Mouse (Mus musculus): ENCODE results near the gene Gpc6. TPM values are rescaled to one million over a fixed set of nuclear protein-coding genes. Genes with fewer than 3 reads are reported as not detected.
A peak's percentile ranks its signal among the peaks of the same experiment; 100 is the strongest.

Gene Gpc6
- polyA plus RNA-seq, 1 experiment from 2014 or later: 42.5 TPM

- no peak overlapping the region for H3K4me3 ChIP-seq (ENCODE audit: low read depth, low read length)
- H3K27me3 ChIP-seq (replicated peaks; ENCODE audit: control insufficient read depth, insufficient read depth, low read length): no peaks in the 10 kb centered on the region
- no peak overlapping the region for H3K27ac ChIP-seq (replicated peaks; ENCODE audit: low read depth, low read length)
- 86% methylated on average over 3 of the region's 3 CpGs for WGBS
- peaks cover 16% of the 10 kb centered on the region for H3K4me1 ChIP-seq (ENCODE audit: control insufficient read depth, insufficient read depth, low read length)
- no peaks in the 10 kb centered on the region for H3K9me3 ChIP-seq (ENCODE audit: control insufficient read depth, low read length)
- DNase-seq (ENCODE audit: low spot score): no peak
- H3K4me2 ChIP-seq (ENCODE audit: low read depth, low read length): no peak overlapping the region
- peak; percentile 79; the same call in 1 of the 2 replicates for ATAC-seq (ENCODE audit: low read depth)
- H3K9ac ChIP-seq (ENCODE audit: low read depth, low read length): no peak overlapping the region
- H3K36me3 ChIP-seq (ENCODE audit: control insufficient read depth, insufficient read depth, low read length): no peaks in the 10 kb centered on the region
Measured at GRCm38 (mm10) chr14:117708817-117709216, 783.7 kb downstream of the Gpc6 start.

GRCm38 (mm10) chr14:117710463-117710911, 785.4 kb downstream of the Gpc6 start:
- Histone ChIP-seq H3K4me3 (ENCODE audit: low read depth, low read length) (no peak overlapping the region), H3K4me1 (ENCODE audit: control insufficient read depth, insufficient read depth, low read length) (peaks cover 20% of the 10 kb centered on the region), H3K9me3 (ENCODE audit: control insufficient read depth, low read length) (no peaks in the 10 kb centered on the region), H3K4me2 (ENCODE audit: low read depth, low read length) (no peak overlapping the region), H3K36me3 (ENCODE audit: control insufficient read depth, insufficient read depth, low read length) (no peaks in the 10 kb centered on the region), H3K27ac (replicated peaks; ENCODE audit: low read depth, low read length) (no peak overlapping the region), H3K27me3 (replicated peaks; ENCODE audit: control insufficient read depth, insufficient read depth, low read length) (no peaks in the 10 kb centered on the region), H3K9ac (ENCODE audit: low read depth, low read length) (no peak overlapping the region)
- DNase-seq (ENCODE audit: low spot score) (no peak), ATAC-seq (ENCODE audit: low read depth) (no peak)
- WGBS: 68% methylated on average over 10 of the region's 10 CpGs

- DNase-seq (ENCODE audit: low spot score) (no peak), ATAC-seq (ENCODE audit: low read depth) (no peak)
- no peaks in the 10 kb centered on the region for H3K36me3 ChIP-seq (ENCODE audit: control insufficient read depth, insufficient read depth, low read length)
- no peak overlapping the region for H3K27ac ChIP-seq (replicated peaks; ENCODE audit: low read depth, low read length)
- peaks cover 20% of the 10 kb centered on the region for H3K4me1 ChIP-seq (ENCODE audit: control insufficient read depth, insufficient read depth, low read length)
- no peaks in the 10 kb centered on the region for H3K9me3 ChIP-seq (ENCODE audit: control insufficient read depth, low read length)
- H3K9ac ChIP-seq (ENCODE audit: low read depth, low read length): no peak overlapping the region
- no peaks in the 10 kb centered on the region for H3K27me3 ChIP-seq (replicated peaks; ENCODE audit: control insufficient read depth, insufficient read depth, low read length)
- no peak overlapping the region for H3K4me2 ChIP-seq (ENCODE audit: low read depth, low read length)
- WGBS: 86% methylated on average over 7 of the region's 7 CpGs
- no peak overlapping the region for H3K4me3 ChIP-seq (ENCODE audit: low read depth, low read length)
Measured at GRCm38 (mm10) chr14:117712311-117712710, 787.2 kb downstream of the Gpc6 start.

DNA sequence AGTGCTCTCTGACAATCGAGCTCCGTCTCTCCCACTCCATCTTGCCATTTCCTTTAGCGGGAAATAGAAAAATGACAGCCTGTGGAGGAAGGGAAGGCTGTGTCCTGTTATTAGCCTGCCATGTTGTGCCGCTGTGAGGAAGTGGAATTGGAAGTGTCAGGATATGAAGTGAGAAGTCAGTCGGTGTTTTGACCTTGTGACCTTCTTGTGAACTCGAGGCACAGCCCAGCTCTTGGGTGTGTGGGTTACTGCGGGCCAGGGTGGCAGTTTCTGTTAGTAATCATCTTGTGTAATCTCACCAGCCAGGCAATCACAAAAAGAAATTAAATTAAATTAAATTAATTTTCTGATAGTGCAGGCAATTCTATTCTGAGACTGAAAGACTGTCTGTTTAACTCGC, 789.0 kb downstream of the Gpc6 start:
- 42% methylated on average over 8 of the region's 8 CpGs for WGBS

GRCm38 (mm10) chr14:117716305-117716704, 791.2 kb downstream of the Gpc6 start:
- Histone ChIP-seq H3K9ac (ENCODE audit: low read depth, low read length) (no peak overlapping the region), H3K9me3 (ENCODE audit: control insufficient read depth, low read length) (no peaks in the 10 kb centered on the region), H3K4me1 (ENCODE audit: control insufficient read depth, insufficient read depth, low read length) (peaks cover 16% of the 10 kb centered on the region), H3K27ac (replicated peaks; ENCODE audit: low read depth, low read length) (no peak overlapping the region), H3K36me3 (ENCODE audit: control insufficient read depth, insufficient read depth, low read length) (no peaks in the 10 kb centered on the region), H3K4me3 (ENCODE audit: low read depth, low read length) (no peak overlapping the region), H3K4me2 (ENCODE audit: low read depth, low read length) (no peak overlapping the region), H3K27me3 (replicated peaks; ENCODE audit: control insufficient read depth, insufficient read depth, low read length) (no peaks in the 10 kb centered on the region)
- 82% methylated on average over 3 of the region's 3 CpGs for WGBS
- ATAC-seq (ENCODE audit: low read depth) (no peak), DNase-seq (ENCODE audit: low spot score) (no peak)

More for the DNA sequence above, 789.0 kb downstream of the Gpc6 start:
- no peaks in the 10 kb centered on the region for H3K36me3 ChIP-seq (ENCODE audit: control insufficient read depth, insufficient read depth, low read length)
- H3K27ac ChIP-seq (replicated peaks; ENCODE audit: low read depth, low read length): no peak overlapping the region
- H3K27me3 ChIP-seq (replicated peaks; ENCODE audit: control insufficient read depth, insufficient read depth, low read length): no peaks in the 10 kb centered on the region
- ATAC-seq (ENCODE audit: low read depth) (no peak), DNase-seq (ENCODE audit: low spot score) (no peak)
- H3K4me1 ChIP-seq (ENCODE audit: control insufficient read depth, insufficient read depth, low read length): peaks cover 20% of the 10 kb centered on the region
- H3K4me2 ChIP-seq (ENCODE audit: low read depth, low read length): no peak overlapping the region
- no peak overlapping the region for H3K4me3 ChIP-seq (ENCODE audit: low read depth, low read length)
- no peaks in the 10 kb centered on the region for H3K9me3 ChIP-seq (ENCODE audit: control insufficient read depth, low read length)
- no peak overlapping the region for H3K9ac ChIP-seq (ENCODE audit: low read depth, low read length)

- DNase-seq (ENCODE audit: low spot score) (no peak), ATAC-seq (ENCODE audit: low read depth) (no peak)
- Histone ChIP-seq H3K27me3 (replicated peaks; ENCODE audit: control insufficient read depth, insufficient read depth, low read length) (no peaks in the 10 kb centered on the region), H3K4me1 (ENCODE audit: control insufficient read depth, insufficient read depth, low read length) (no peaks in the 10 kb centered on the region), H3K4me2 (ENCODE audit: low read depth, low read length) (no peak overlapping the region), H3K4me3 (ENCODE audit: low read depth, low read length) (no peak overlapping the region), H3K9ac (ENCODE audit: low read depth, low read length) (no peak overlapping the region), H3K9me3 (ENCODE audit: control insufficient read depth, low read length) (no peaks in the 10 kb centered on the region), H3K27ac (replicated peaks; ENCODE audit: low read depth, low read length) (no peak overlapping the region), H3K36me3 (ENCODE audit: control insufficient read depth, insufficient read depth, low read length) (no peaks in the 10 kb centered on the region)
- WGBS: 83% methylated on average over 2 of the region's 2 CpGs
Measured at GRCm38 (mm10) chr14:117728741-117729140, 803.6 kb downstream of the Gpc6 start.

- Histone ChIP-seq H3K4me2 (ENCODE audit: low read depth, low read length) (no peak overlapping the region), H3K4me1 (ENCODE audit: control insufficient read depth, insufficient read depth, low read length) (no peaks in the 10 kb centered on the region), H3K9me3 (ENCODE audit: control insufficient read depth, low read length) (no peaks in the 10 kb centered on the region), H3K27me3 (replicated peaks; ENCODE audit: control insufficient read depth, insufficient read depth, low read length) (no peaks in the 10 kb centered on the region), H3K4me3 (ENCODE audit: low read depth, low read length) (no peak overlapping the region), H3K27ac (replicated peaks; ENCODE audit: low read depth, low read length) (no peak overlapping the region), H3K9ac (ENCODE audit: low read depth, low read length) (no peak overlapping the region), H3K36me3 (ENCODE audit: control insufficient read depth, insufficient read depth, low read length) (no peaks in the 10 kb centered on the region)
- ATAC-seq (ENCODE audit: low read depth): no peak
- no peak for DNase-seq (ENCODE audit: low spot score)
- WGBS: 75% methylated on average over 7 of the region's 7 CpGs
Measured at GRCm38 (mm10) chr14:117755231-117755630, 830.1 kb downstream of the Gpc6 start.

DNA sequence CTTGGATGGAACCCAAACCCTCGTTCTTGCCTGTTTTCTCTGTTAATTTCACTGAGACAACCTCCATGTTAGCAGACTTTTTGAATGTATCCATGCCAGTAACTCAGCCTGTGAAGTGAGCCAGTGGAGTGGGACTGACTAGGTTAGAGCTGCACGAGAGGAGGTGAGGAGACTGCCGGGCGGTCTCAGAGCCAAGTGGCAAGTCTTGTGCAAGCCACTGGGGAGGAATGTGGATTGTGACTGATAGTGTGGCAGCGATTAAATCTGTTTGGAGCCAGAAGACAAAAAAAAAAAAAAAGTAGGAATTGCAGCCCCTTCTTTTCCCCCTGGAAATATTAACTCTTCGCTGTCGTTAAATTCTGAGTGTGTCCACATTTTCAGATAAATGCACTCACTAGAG, 831.4 kb downstream of the Gpc6 start:
- Histone ChIP-seq H3K36me3 (ENCODE audit: control insufficient read depth, insufficient read depth, low read length) (no peaks in the 10 kb centered on the region), H3K27me3 (replicated peaks; ENCODE audit: control insufficient read depth, insufficient read depth, low read length) (no peaks in the 10 kb centered on the region), H3K9ac (ENCODE audit: low read depth, low read length) (no peak overlapping the region), H3K9me3 (ENCODE audit: control insufficient read depth, low read length) (no peaks in the 10 kb centered on the region), H3K4me2 (ENCODE audit: low read depth, low read length) (no peak overlapping the region), H3K4me1 (ENCODE audit: control insufficient read depth, insufficient read depth, low read length) (no peaks in the 10 kb centered on the region), H3K4me3 (ENCODE audit: low read depth, low read length) (no peak overlapping the region), H3K27ac (replicated peaks; ENCODE audit: low read depth, low read length) (no peak overlapping the region)
- ATAC-seq (ENCODE audit: low read depth) (no peak), DNase-seq (ENCODE audit: low spot score) (no peak)
- WGBS: 68% methylated on average over 7 of the region's 7 CpGs

- Histone ChIP-seq H3K36me3 (ENCODE audit: control insufficient read depth, insufficient read depth, low read length) (no peaks in the 10 kb centered on the region), H3K9ac (ENCODE audit: low read depth, low read length) (no peak overlapping the region), H3K4me3 (ENCODE audit: low read depth, low read length) (no peak overlapping the region), H3K27me3 (replicated peaks; ENCODE audit: control insufficient read depth, insufficient read depth, low read length) (no peaks in the 10 kb centered on the region), H3K27ac (replicated peaks; ENCODE audit: low read depth, low read length) (no peak overlapping the region), H3K4me2 (ENCODE audit: low read depth, low read length) (no peak overlapping the region), H3K4me1 (ENCODE audit: control insufficient read depth, insufficient read depth, low read length) (no peaks in the 10 kb centered on the region; the same call in 1 of the 2 replicates), H3K9me3 (ENCODE audit: control insufficient read depth, low read length) (no peaks in the 10 kb centered on the region)
- WGBS: 77% methylated on average over 6 of the region's 6 CpGs
- DNase-seq (ENCODE audit: low spot score): no peak
- no peak for ATAC-seq (ENCODE audit: low read depth)
Measured at GRCm38 (mm10) chr14:117757790-117758358, 832.8 kb downstream of the Gpc6 start.

Data from embryonic facial prominence, embryonic 14.5 days (tissue).